Mouse (Mus musculus) embryonic facial prominence, embryonic 12.5 days (tissue): ENCODE results near the gene Ramp2. TPM values are rescaled to one million over a fixed set of nuclear protein-coding genes. Genes with fewer than 3 reads are reported as not detected.
A peak's percentile ranks its signal among the peaks of the same experiment; 100 is the strongest.

Experiments used
- ATAC-seq: fragments of 200-750 bp; cut with Nextera tagmentation; 2 replicates; pipeline ENCODE4 v1.8.0; 2017; ENCODE audit not compliant: insufficient number of reproducible peaks, insufficient read depth, low FRiP score, low TSS enrichment
- H3K27ac ChIP-seq: fragments of 300-500 bp; sonication (generic); 2 replicates; pipeline ENCODE4 v1.5.1; 2016; ENCODE audit warnings: mild to moderate bottlenecking
- H3K27me3 ChIP-seq: fragments of 300-500 bp; sonication (generic); 2 replicates; pipeline ENCODE4 v1.6.1; 2016; ENCODE audit warnings: mild to moderate bottlenecking, moderate library complexity
- H3K36me3 ChIP-seq: fragments of 300-500 bp; sonication (generic); 2 replicates; pipeline ENCODE4 v1.6.1; 2016; ENCODE audit warnings: mild to moderate bottlenecking
- H3K4me1 ChIP-seq: fragments of 300-500 bp; sonication (generic); 2 replicates; pipeline ENCODE4 v1.6.1; 2016
- H3K4me2 ChIP-seq: fragments of 300-500 bp; sonication (generic); replicated peaks from 2 replicates; pipeline ENCODE4 v1.6.1; 2016; ENCODE audit warnings: mild to moderate bottlenecking, moderate library complexity
- H3K4me3 ChIP-seq: fragments of 300-500 bp; sonication (generic); 2 replicates; pipeline ENCODE4 v1.5.1; 2016; ENCODE audit warnings: mild to moderate bottlenecking
- H3K9ac ChIP-seq: fragments of 300-500 bp; sonication (generic); 2 replicates; pipeline ENCODE4 v1.6.1; 2016; ENCODE audit warnings: mild to moderate bottlenecking, moderate library complexity
- H3K9me3 ChIP-seq: fragments of 300-500 bp; sonication (generic); 2 replicates; pipeline ENCODE4 v1.6.1; 2016; ENCODE audit warnings: mild to moderate bottlenecking, moderate library complexity
- WGBS: fragments of 180-500 bp; shearing (Covaris S2); methylation state at CpG from one replicate; pipeline ENCODE4 v1.1.7; 2016; 5-methylcytosine and 5-hydroxymethylcytosine counted together
- polyA plus RNA-seq: library from polyadenylated mRNA; unstranded; fragments of >200 nt; fragmentation: Nextera tagmentation; extraction: Ambion mirVana; gene quantifications from 2 replicates; pipeline ENCODE4 v1.2.1, GENCODE M21; 2016

The Ramp2 gene
- polyA plus RNA-seq, 1 experiment from 2014 or later: 80.2 TPM

DNA sequence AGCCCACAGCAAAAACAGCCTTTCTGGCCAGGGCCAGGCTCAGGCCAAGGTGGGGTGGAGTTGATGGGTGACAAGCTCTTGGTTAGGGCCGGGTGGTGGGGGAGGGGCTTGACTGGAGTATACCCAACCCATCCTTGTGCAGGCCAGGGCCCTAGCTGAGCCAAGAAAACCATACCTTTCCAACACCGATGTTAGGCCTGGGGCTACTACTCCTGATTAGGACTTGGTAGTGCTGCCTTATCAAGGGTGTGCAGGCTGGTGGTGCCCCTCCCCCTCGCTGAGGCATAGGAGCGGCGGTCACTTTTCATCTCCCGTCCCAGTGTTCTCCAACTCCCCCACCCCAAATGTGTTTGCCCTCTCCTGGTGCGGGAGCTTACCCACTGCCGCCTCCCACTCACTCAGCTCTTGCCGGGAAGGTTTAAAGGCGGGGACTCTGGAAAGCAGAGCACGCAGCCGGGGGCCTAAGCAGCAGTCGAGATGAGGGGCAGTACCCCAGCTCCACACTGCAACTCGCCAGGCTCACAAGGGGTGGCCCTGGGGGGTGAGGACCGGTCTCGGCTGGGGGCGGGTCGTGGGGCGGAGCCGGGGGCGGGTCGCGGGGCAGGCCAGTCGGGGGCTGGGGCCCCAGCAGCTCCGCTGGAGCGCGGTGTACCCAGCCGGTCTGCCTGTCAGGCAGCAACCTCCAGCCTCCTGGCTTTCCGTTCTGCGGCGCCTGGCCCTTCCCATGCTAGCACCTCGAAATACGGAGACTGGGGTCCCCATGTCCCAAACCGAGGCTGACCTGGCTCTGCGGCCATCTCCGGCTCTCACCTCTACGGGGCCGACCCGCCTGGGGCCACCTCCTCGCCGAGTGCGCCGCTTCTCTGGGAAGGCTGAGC lies 14.4 kb downstream of the Ramp2 start, which contains the start of gene Wnk4:
Wnk4 (plus strand) TSS at position 620 of the 878 bp plus-strand sequence.
- H3K9me3 ChIP-seq: no peaks in the 10 kb centered on the region
- under 1% methylated on average over 42 of the region's 43 CpGs for WGBS
- H3K4me3 ChIP-seq: peak within 1 kb of the TSS; percentile 55
- H3K36me3 ChIP-seq: peaks cover 7% of the 10 kb centered on the region; the same call in 1 of the 2 replicates
- H3K27ac ChIP-seq: peak within 1 kb of the TSS; percentile 80
- peak within 1 kb of the TSS; percentile 97 for H3K4me2 ChIP-seq
- peaks cover 47% of the 10 kb centered on the region for H3K4me1 ChIP-seq
- H3K9ac ChIP-seq: peak within 1 kb of the TSS; percentile 70
- peaks cover 40% of the 10 kb centered on the region for H3K27me3 ChIP-seq
- peak; percentile 87 for ATAC-seq

DNA sequence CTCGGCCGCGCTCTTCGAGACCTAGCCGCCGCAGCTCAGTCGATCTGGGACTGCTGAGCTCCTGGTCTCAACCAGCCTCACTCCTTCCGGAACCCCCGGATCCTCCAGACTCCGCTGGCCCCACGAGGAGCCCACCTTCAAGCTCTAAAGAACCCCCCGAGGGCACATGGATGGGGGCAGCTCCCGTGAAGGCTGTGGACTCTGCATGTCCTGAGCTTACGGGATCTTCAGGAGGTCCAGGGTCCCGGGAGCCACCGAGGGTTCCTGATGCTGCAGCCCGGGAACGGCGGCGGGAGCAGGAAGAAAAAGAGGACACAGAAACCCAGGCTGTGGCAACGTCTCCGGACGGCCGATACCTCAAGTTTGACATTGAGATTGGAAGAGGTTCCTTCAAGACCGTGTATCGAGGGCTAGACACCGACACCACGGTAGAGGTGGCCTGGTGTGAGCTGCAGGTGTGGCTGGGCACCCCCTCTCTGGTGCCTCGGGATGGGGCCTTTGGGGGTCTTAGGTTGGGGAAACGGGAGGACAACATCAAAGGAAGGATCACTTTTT lies 15.1 kb downstream of the Ramp2 start:
- Histone ChIP-seq H3K4me2 (peak overlapping the region; percentile 97), H3K9me3 (no peaks in the 10 kb centered on the region), H3K36me3 (peaks cover 7% of the 10 kb centered on the region; the same call in 1 of the 2 replicates), H3K9ac (peak overlapping the region; percentile 70), H3K27me3 (peaks cover 45% of the 10 kb centered on the region), H3K4me1 (peaks cover 54% of the 10 kb centered on the region), H3K27ac (peak overlapping the region; percentile 80), H3K4me3 (peak overlapping the region; percentile 55)
- under 1% methylated on average over 30 of the region's 30 CpGs for WGBS
- no peak for ATAC-seq

DNA sequence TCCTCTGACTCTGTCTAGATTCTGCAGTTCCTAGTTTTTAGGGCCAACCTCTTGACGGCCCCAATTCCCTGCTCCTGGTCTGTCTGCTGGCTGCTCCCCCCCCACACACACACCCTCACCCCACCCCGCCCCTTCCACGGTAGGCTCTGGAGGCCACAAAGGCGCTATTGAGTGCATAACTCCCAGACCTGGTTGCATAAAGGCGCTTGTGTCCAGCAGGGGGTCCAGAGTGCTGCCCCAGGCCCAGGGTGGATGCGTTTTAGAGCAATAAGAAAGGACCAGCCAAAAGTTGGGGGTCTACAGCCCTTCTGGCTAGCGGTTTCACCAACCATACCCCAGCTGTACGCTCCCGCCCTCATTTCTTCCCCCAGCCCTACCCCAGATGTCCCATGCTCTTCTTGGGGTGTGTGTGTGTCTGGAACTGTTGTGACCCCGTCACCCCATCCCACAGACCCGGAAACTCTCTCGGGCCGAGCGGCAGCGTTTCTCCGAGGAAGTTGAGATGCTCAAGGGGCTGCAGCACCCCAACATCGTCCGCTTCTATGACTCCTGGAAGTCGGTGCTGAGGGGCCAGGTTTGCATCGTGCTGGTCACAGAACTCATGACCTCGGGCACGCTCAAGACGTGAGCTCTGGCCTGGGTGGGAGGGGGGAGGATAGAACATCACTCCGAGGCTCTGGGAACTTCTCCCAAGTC lies 16.6 kb downstream of the Ramp2 start:
- H3K27me3 ChIP-seq: peaks cover 48% of the 10 kb centered on the region
- peaks cover 7% of the 10 kb centered on the region; the same call in 1 of the 2 replicates for H3K36me3 ChIP-seq
- H3K9me3 ChIP-seq: no peaks in the 10 kb centered on the region
- H3K9ac ChIP-seq: peak overlapping the region; percentile 11; the same call in 1 of the 2 replicates
- H3K27ac ChIP-seq: no peak overlapping the region
- no peak for ATAC-seq
- peaks cover 57% of the 10 kb centered on the region for H3K4me1 ChIP-seq
- H3K4me3 ChIP-seq: peak overlapping the region; percentile 55
- H3K4me2 ChIP-seq: peak overlapping the region; percentile 97
- 1% methylated on average over 24 of the region's 24 CpGs for WGBS

DNA sequence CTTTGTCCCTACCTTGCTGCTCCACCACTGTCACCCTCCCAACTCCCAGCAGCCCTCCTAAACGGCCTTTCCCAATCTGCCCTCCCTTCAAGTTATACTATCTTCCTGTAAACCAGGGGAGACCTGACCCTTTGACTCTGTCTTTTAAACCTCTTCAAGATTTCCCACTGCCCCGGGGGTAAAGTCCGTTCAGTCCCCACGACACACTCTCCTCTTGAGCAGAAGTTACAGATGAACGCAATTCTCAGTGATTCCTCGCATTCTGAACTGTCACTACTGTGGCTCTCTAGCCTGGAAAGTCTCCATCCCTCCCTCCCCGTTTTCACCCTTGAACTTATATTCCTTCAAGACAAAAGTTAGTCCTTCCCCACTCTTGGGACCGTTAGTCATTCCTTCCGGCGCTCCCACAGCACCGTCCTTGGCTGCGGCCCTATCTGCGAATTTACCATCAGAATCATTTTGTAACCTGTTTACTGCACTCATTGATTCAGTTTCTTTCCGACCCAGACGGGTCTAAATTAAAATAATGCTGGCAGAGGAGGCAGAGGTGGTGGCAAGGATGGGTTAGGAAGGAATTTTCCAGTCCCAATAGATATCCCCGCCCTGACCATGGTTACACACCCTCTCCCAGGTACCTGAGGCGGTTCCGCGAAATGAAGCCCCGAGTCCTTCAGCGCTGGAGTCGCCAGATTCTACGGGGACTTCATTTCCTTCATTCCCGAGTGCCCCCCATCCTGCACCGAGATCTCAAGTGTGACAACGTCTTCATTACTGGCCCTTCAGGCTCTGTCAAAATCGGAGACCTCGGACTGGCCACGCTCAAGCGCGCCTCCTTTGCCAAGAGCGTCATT lies 17.5 kb downstream of the Ramp2 start:
- H3K9me3 ChIP-seq: no peaks in the 10 kb centered on the region
- H3K36me3 ChIP-seq: peaks cover 4% of the 10 kb centered on the region; the same call in 1 of the 2 replicates
- H3K4me3 ChIP-seq: peak overlapping the region; percentile 55; the same call in 1 of the 2 replicates
- WGBS: 2% methylated on average over 32 of the region's 32 CpGs
- no peak overlapping the region for H3K9ac ChIP-seq
- no peak for ATAC-seq
- no peak overlapping the region for H3K27ac ChIP-seq
- peaks cover 57% of the 10 kb centered on the region for H3K4me1 ChIP-seq
- peak overlapping the region; percentile 97 for H3K4me2 ChIP-seq
- peaks cover 49% of the 10 kb centered on the region for H3K27me3 ChIP-seq

DNA sequence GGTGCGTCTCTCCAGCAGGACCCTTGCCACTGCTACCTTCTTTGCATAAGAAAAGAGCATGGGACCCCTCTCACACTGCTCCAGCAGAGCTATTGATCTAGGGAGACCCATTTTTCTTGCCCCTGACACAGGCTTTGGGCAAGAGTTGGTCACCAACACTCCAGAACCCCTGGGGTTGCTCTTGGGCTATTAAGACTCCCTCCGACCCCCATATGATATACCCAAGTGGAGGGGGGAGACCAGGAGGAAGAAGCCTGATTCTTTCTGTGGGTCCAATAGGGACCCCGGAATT lies 18.1 kb downstream of the Ramp2 start:
- Histone ChIP-seq H3K4me1 (peaks cover 57% of the 10 kb centered on the region), H3K27ac (no peak overlapping the region), H3K9ac (no peak overlapping the region), H3K9me3 (no peaks in the 10 kb centered on the region), H3K27me3 (peaks cover 53% of the 10 kb centered on the region), H3K4me2 (no peak overlapping the region), H3K4me3 (no peak overlapping the region), H3K36me3 (peaks cover 4% of the 10 kb centered on the region; the same call in 1 of the 2 replicates)
- no peak for ATAC-seq
- 8% methylated on average over 3 of the region's 3 CpGs for WGBS

DNA sequence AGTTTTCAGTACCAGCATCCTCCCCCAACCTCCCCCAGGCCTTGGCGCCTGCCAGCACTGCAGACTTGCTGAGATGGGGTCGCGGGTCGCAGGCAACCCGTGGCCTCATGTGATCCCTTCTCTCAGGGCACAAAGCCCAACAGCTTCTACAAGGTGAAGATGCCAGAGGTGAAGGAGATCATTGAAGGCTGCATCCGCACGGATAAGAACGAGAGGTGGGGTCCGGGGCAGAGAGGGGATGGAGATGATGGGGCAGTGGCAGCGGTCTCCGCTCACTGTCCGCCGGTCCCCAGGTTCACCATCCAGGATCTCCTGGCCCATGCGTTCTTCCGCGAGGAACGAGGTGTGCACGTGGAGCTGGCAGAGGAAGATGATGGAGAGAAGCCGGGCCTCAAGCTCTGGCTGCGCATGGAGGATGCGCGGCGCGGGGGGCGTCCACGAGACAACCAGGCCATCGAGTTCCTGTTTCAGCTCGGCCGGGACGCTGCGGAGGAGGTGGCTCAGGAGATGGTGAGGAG lies 19.2 kb downstream of the Ramp2 start:
- Histone ChIP-seq H3K36me3 (no peaks in the 10 kb centered on the region), H3K9ac (peak overlapping the region; percentile 32; the same call in 1 of the 2 replicates), H3K9me3 (no peaks in the 10 kb centered on the region), H3K4me3 (peak overlapping the region; percentile 35), H3K27ac (no peak overlapping the region), H3K4me1 (peaks cover 46% of the 10 kb centered on the region), H3K4me2 (peak overlapping the region; percentile 52), H3K27me3 (peaks cover 53% of the 10 kb centered on the region)
- ATAC-seq: no peak
- WGBS: 1% methylated on average over 31 of the region's 31 CpGs

DNA sequence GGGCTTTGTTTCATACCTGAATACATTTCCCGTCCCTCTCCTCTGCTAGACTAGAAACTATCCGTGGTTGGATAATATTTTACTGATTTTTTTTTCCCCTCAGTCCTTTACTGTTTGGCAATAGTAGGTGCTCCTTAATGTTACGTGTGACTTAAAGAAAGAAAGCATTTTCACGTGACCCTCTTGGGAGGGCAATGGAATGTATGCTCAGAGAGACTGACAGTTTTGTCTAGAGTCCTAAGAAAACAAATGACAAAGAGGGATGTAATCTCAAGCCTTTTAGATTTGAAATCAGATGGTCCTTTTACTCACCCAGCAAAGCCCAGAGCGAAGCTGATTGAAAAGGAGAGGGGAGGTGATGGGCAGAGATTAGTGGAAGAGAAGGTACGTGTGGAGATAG lies 20.1 kb downstream of the Ramp2 start:
- no peak overlapping the region for H3K9ac ChIP-seq
- H3K27ac ChIP-seq: no peak overlapping the region
- H3K4me1 ChIP-seq: peaks cover 42% of the 10 kb centered on the region
- 22% methylated on average over 6 of the region's 6 CpGs for WGBS
- no peaks in the 10 kb centered on the region for H3K9me3 ChIP-seq
- peak overlapping the region; percentile 52 for H3K4me2 ChIP-seq
- no peaks in the 10 kb centered on the region for H3K36me3 ChIP-seq
- peak overlapping the region; percentile 35; the same call in 1 of the 2 replicates for H3K4me3 ChIP-seq
- H3K27me3 ChIP-seq: peaks cover 53% of the 10 kb centered on the region
- no peak for ATAC-seq

DNA sequence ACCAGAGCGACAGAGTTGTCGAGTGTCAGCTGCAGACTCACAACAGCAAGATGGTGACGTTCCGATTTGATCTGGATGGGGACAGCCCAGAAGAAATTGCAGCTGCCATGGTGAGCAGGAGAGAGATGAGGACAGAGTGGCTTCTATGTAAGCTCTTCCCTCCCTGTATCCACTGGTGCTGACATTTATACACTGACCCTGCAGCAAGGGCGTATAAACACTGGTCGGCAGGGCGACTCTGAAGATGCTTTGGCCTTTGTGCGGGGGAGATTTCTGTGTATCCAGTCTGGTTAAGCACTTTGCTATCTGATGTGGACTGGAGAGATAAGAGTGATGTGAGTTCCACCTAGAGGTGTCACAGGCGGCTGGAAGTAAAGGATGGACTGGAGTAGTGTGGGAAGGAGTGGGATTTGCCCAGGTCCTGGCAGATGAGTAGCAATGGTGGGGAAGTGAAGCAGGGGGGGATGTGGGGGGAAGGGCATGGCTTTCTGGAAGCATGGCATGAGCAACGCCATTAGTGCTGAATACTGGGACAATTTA lies 23.8 kb downstream of the Ramp2 start:
- 34% methylated on average over 10 of the region's 10 CpGs for WGBS
- no peak overlapping the region for H3K4me3 ChIP-seq
- H3K9me3 ChIP-seq: no peaks in the 10 kb centered on the region
- H3K4me1 ChIP-seq: peaks cover 15% of the 10 kb centered on the region
- no peaks in the 10 kb centered on the region for H3K36me3 ChIP-seq
- no peak overlapping the region for H3K4me2 ChIP-seq
- no peak overlapping the region for H3K9ac ChIP-seq
- no peak for ATAC-seq
- peaks cover 24% of the 10 kb centered on the region for H3K27me3 ChIP-seq
- no peak overlapping the region for H3K27ac ChIP-seq

DNA sequence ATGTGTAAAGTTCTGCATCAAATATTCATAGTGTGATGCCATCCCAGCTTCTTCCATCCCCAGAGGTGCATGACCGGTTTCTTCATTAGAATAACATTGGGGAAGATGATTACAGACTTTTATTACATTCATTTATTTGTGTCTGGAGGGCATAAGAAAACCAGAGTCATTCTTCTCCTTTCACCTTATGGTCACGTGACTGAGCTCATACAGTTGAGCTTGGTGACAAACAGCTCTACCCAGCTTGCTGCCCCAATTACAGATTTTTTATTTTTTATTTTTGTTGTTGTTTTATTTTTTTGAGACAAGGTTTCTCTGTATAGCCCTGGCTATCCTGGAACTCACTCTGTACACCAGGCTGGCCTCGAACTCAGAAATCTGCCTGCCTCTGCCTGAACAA lies 26.6 kb downstream of the Ramp2 start:
- 81% methylated on average over 3 of the region's 3 CpGs for WGBS
- H3K4me1 ChIP-seq: peaks cover 9% of the 10 kb centered on the region
- H3K9ac ChIP-seq: no peak overlapping the region
- no peak for ATAC-seq
- H3K9me3 ChIP-seq: no peaks in the 10 kb centered on the region
- H3K4me3 ChIP-seq: no peak overlapping the region
- H3K4me2 ChIP-seq: no peak overlapping the region
- peaks cover 11% of the 10 kb centered on the region; the same call in 1 of the 2 replicates for H3K36me3 ChIP-seq
- H3K27ac ChIP-seq: no peak overlapping the region
- 0 out of 2 replicates have a peak, but pooled peaks cover 15% of the 10 kb centered on the region for H3K27me3 ChIP-seq

DNA sequence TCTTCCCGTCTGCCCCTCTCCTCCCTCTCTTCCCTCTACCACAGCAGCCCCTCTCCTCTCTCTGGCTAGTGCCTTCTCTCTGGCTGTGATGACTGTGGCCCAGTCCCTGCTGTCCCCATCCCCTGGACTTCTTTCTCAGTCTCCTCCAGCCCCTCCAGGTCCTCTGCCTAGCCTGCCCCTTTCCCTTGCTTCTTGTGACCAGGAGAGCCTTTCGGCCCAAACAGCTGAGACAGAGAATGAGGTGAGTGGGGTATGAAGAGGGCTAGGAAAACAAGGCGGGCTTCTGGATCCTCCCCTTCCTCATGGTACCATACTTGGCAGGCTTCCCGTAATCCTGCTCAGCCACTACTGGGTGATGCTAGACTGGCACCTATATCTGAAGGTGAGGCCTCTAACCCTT lies 29.5 kb downstream of the Ramp2 start:
- no peak overlapping the region for H3K27ac ChIP-seq
- H3K4me1 ChIP-seq: peaks cover 18% of the 10 kb centered on the region
- no peak overlapping the region for H3K4me2 ChIP-seq
- peaks cover 11% of the 10 kb centered on the region; the same call in 1 of the 2 replicates for H3K36me3 ChIP-seq
- no peak for ATAC-seq
- no peak overlapping the region for H3K4me3 ChIP-seq
- no peak overlapping the region for H3K9ac ChIP-seq
- 0 out of 2 replicates have a peak, but pooled peaks cover 9% of the 10 kb centered on the region for H3K27me3 ChIP-seq
- H3K9me3 ChIP-seq: no peaks in the 10 kb centered on the region
- WGBS: 73% methylated on average over 4 of the region's 4 CpGs
